In the genomic region with DNA sequence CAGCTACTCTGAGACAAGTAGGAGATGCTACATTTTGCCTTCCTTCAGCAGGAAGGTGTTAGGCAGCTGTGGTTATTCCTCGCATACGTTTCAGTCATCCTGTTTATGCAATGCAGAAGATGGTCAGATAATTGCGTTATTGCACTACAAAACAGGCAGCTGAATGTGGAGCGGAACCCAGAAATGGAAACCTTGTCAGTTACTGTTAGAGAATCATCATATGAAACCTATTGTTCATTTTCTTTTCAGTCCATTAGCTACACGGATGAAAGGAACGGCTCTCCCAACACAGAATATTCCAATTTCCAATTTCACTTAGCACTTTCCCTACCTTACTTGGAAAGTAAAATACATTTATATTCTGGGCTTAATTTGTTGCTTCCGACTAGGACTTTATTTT, we compare ENCODE assay signal across 15 mouse cellular contexts.
"Had no signal": no experiment of that assay in that cellular context is flagged by ENCODE, and none has a peak within 500 bp of the region (broad histone marks: within the 10 kb centered on the region; RNA-seq: fewer than 3 reads in every experiment).

No protein-coding gene starts in this region.

- H3K4me3 ChIP-seq: midbrain, embryonic 10.5 days; midbrain, embryonic 12.5 days; midbrain, embryonic 15.5 days; neural tube, embryonic 12.5 days; stomach, embryonic 15.5 days had no signal

- DNase-seq: lung, adult 18-20 months; lung, embryonic 14.5 days; lung, postnatal 10 days; lung, postnatal 4 days; right cerebral cortex, postnatal 14 days; thymus, adult 2 months; thymus, postnatal 25 days; thymus, postnatal 4 days had no signal

- H3K27me3 ChIP-seq: midbrain, embryonic 12.5 days; midbrain, embryonic 15.5 days; neural tube, embryonic 12.5 days; stomach, embryonic 15.5 days had no signal

- H3K36me3 ChIP-seq: midbrain, embryonic 10.5 days; midbrain, embryonic 12.5 days; midbrain, embryonic 15.5 days; neural tube, embryonic 12.5 days; stomach, embryonic 15.5 days had no signal

- H3K27ac ChIP-seq: liver, embryonic 14.5 days; midbrain, embryonic 10.5 days; midbrain, embryonic 12.5 days; midbrain, embryonic 15.5 days; neural tube, embryonic 12.5 days; stomach, embryonic 15.5 days; stomach, postnatal 0 days had no signal

- ATAC-seq: midbrain, embryonic 15.5 days had no signal

- H3K4me1 ChIP-seq: midbrain, embryonic 10.5 days; midbrain, embryonic 12.5 days; midbrain, embryonic 15.5 days; neural tube, embryonic 12.5 days; stomach, embryonic 15.5 days had no signal

- H3K9me3 ChIP-seq: midbrain, embryonic 10.5 days; midbrain, embryonic 12.5 days; midbrain, embryonic 15.5 days; neural tube, embryonic 12.5 days; stomach, embryonic 15.5 days had no signal
